Mouse (Mus musculus): ENCODE results near the gene Ube2d1. TPM values are rescaled to one million over a fixed set of nuclear protein-coding genes. Genes with fewer than 3 reads are reported as not detected.

Ube2d1 gene
- 104 TPM in 2 replicates for polyA plus RNA-seq (2012; rRNA removed)

- Histone ChIP-seq H3K4me3 (ENCODE audit: insufficient read depth, low read length) (peak within 1 kb of the TSS; percentile 80), H3K27ac (ENCODE audit: insufficient read depth, low read length) (peak within 1 kb of the TSS; percentile 86; the same call in 1 of the 2 replicates), H3K4me1 (ENCODE audit: control insufficient read depth, insufficient read depth, low read length) (peaks cover 6% of the 10 kb centered on the region; the same call in 1 of the 2 replicates)
- TF ChIP-seq CTCF (IDR thresholded peaks at IDR 0.05; ENCODE audit: extremely low read depth, insufficient read depth, low read length) (no peak), POLR2A (IDR thresholded peaks at IDR 0.05; ENCODE audit: extremely low read depth, insufficient read depth, low read length) (peak; percentile 62)
Observed at GRCm38 (mm10) chr10:71285126-71285580, at the start of gene Ube2d1. Ube2d1 (minus strand) TSS chr10:71285262.

GRCm38 (mm10) chr10:71332859-71333258 lies 47.8 kb upstream of the Ube2d1 start:
- Histone ChIP-seq H3K4me1 (ENCODE audit: control insufficient read depth, insufficient read depth, low read length) (no peaks in the 10 kb centered on the region; the same call in 1 of the 2 replicates), H3K27ac (ENCODE audit: insufficient read depth, low read length) (no peak overlapping the region), H3K4me3 (ENCODE audit: insufficient read depth, low read length) (no peak overlapping the region)
- TF ChIP-seq CTCF (IDR thresholded peaks at IDR 0.05; ENCODE audit: extremely low read depth, insufficient read depth, low read length) (no peak), POLR2A (IDR thresholded peaks at IDR 0.05; ENCODE audit: extremely low read depth, insufficient read depth, low read length) (no peak)

DNA sequence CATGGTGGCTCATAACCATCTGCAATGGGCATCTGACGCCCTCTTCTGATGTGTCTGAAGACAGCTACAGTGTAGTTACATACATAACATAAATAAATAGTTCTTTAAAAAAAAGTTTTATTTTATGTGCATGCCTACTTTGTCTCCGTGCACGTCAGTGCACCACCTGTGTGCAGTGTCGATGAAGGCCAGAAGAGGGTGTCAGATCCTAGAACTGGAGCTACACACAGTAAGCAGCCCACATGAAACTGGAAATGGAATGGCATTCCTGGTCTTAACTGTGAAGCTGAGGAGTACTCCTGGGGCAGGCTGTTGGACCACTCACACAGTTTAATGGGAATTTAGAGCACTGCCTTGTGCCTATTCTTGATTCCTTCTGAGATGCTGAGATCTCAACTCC lies 47.3 kb upstream of the Ube2d1 start:
- Histone ChIP-seq H3K4me1 (ENCODE audit: control insufficient read depth, insufficient read depth, low read length) (no peaks in the 10 kb centered on the region; the same call in 1 of the 2 replicates), H3K27ac (ENCODE audit: insufficient read depth, low read length) (no peak overlapping the region), H3K4me3 (ENCODE audit: insufficient read depth, low read length) (no peak overlapping the region)
- TF ChIP-seq CTCF (IDR thresholded peaks at IDR 0.05; ENCODE audit: extremely low read depth, insufficient read depth, low read length) (peak; percentile 28; the same call in 1 of the 2 replicates), POLR2A (IDR thresholded peaks at IDR 0.05; ENCODE audit: extremely low read depth, insufficient read depth, low read length) (no peak)

DNA sequence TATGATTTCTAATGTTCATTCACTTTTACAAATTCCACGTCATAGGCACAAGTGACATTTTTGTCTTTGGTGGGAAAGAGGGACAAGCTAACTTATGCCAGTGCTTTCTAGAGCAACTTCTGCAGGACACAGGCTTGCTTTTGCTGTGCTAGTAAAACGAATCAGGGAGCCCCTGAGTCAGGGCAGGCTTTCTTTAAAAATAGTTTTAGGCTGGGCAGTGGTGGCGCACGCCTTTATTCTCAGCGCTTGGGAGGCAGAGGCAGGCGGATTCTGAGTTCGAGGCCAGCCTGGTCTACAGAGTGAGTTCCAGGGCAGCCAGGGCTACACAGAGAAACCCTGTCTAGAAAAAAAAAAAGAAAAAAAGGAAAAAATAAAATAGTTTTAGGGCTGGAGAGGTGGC lies 46.8 kb upstream of the Ube2d1 start:
- no peak overlapping the region for H3K4me3 ChIP-seq (ENCODE audit: insufficient read depth, low read length)
- H3K27ac ChIP-seq (ENCODE audit: insufficient read depth, low read length) = no peak overlapping the region
- TF ChIP-seq POLR2A (IDR thresholded peaks at IDR 0.05; ENCODE audit: extremely low read depth, insufficient read depth, low read length) = no peak
- no peak for TF ChIP-seq CTCF (IDR thresholded peaks at IDR 0.05; ENCODE audit: extremely low read depth, insufficient read depth, low read length)

DNA sequence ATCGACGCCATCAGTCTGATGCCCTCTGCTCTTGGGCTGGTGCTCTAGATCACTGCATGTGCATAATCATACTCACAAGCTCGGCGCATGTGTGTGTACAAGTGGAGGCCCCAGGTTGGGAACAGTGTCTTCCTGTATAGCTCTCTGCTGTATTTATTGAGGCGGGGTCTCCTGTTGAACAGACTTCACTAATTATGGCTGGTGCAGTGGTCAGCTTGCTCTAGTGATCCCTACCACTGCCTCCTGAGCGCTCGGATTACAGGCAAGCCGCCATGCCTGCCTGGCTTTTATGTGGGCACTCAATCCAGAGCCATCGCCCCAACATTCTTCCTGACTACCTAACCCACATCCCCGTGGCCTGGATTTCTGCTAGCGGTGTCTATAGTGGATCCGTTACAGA lies 45.0 kb upstream of the Ube2d1 start:
- TF ChIP-seq CTCF (IDR thresholded peaks at IDR 0.05; ENCODE audit: extremely low read depth, insufficient read depth, low read length) (no peak), POLR2A (IDR thresholded peaks at IDR 0.05; ENCODE audit: extremely low read depth, insufficient read depth, low read length) (no peak)
- Histone ChIP-seq H3K27ac (ENCODE audit: insufficient read depth, low read length) (no peak overlapping the region), H3K4me1 (ENCODE audit: control insufficient read depth, insufficient read depth, low read length) (no peaks in the 10 kb centered on the region; the same call in 1 of the 2 replicates), H3K4me3 (ENCODE audit: insufficient read depth, low read length) (no peak overlapping the region)

More for the DNA sequence above, 46.8 kb upstream of the Ube2d1 start:
- H3K4me1 ChIP-seq (ENCODE audit: control insufficient read depth, insufficient read depth, low read length) = no peaks in the 10 kb centered on the region; the same call in 1 of the 2 replicates

DNA sequence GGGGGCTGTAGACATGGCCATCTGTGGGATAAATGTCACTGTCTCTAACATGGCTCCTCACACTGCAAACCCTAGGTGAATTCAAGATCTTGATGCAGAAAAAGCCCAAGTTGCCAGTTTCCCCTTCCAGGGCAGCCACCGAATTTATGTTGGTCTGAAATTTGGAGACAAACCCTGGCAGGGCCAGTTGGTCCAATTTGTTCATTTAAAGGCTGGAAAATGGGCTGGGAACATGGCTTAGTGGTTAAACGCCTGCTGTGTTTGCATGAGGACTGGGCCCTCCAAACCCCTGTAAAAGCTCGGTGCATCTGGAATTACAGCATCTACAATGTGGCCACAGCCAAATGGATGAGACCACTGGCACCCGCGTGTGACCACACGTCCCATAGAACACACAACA lies 44.2 kb upstream of the Ube2d1 start:
- TF ChIP-seq CTCF (IDR thresholded peaks at IDR 0.05; ENCODE audit: extremely low read depth, insufficient read depth, low read length) (no peak), POLR2A (IDR thresholded peaks at IDR 0.05; ENCODE audit: extremely low read depth, insufficient read depth, low read length) (no peak)
- Histone ChIP-seq H3K27ac (ENCODE audit: insufficient read depth, low read length) (no peak overlapping the region), H3K4me1 (ENCODE audit: control insufficient read depth, insufficient read depth, low read length) (no peaks in the 10 kb centered on the region; the same call in 1 of the 2 replicates), H3K4me3 (ENCODE audit: insufficient read depth, low read length) (no peak overlapping the region)

GRCm38 (mm10) chr10:71328870-71329269 lies 43.8 kb upstream of the Ube2d1 start:
- Histone ChIP-seq H3K27ac (ENCODE audit: insufficient read depth, low read length) (no peak overlapping the region), H3K4me1 (ENCODE audit: control insufficient read depth, insufficient read depth, low read length) (no peaks in the 10 kb centered on the region; the same call in 1 of the 2 replicates), H3K4me3 (ENCODE audit: insufficient read depth, low read length) (no peak overlapping the region)
- TF ChIP-seq POLR2A (IDR thresholded peaks at IDR 0.05; ENCODE audit: extremely low read depth, insufficient read depth, low read length) = no peak
- TF ChIP-seq CTCF (IDR thresholded peaks at IDR 0.05; ENCODE audit: extremely low read depth, insufficient read depth, low read length) = no peak

- TF ChIP-seq POLR2A (IDR thresholded peaks at IDR 0.05; ENCODE audit: extremely low read depth, insufficient read depth, low read length) = no peak
- Histone ChIP-seq H3K27ac (ENCODE audit: insufficient read depth, low read length) (no peak overlapping the region), H3K4me3 (ENCODE audit: insufficient read depth, low read length) (no peak overlapping the region), H3K4me1 (ENCODE audit: control insufficient read depth, insufficient read depth, low read length) (no peaks in the 10 kb centered on the region; the same call in 1 of the 2 replicates)
Observed at GRCm38 (mm10) chr10:71328382-71328781, 43.3 kb upstream of the Ube2d1 start.

- Histone ChIP-seq H3K4me3 (ENCODE audit: insufficient read depth, low read length) (no peak overlapping the region), H3K27ac (ENCODE audit: insufficient read depth, low read length) (no peak overlapping the region), H3K4me1 (ENCODE audit: control insufficient read depth, insufficient read depth, low read length) (no peaks in the 10 kb centered on the region)
- TF ChIP-seq CTCF (IDR thresholded peaks at IDR 0.05; ENCODE audit: extremely low read depth, insufficient read depth, low read length) = no peak
Observed at GRCm38 (mm10) chr10:71327386-71327785, 42.3 kb upstream of the Ube2d1 start.

- no peaks in the 10 kb centered on the region for H3K4me1 ChIP-seq (ENCODE audit: control insufficient read depth, insufficient read depth, low read length)
- TF ChIP-seq POLR2A (IDR thresholded peaks at IDR 0.05; ENCODE audit: extremely low read depth, insufficient read depth, low read length) (no peak), CTCF (IDR thresholded peaks at IDR 0.05; ENCODE audit: extremely low read depth, insufficient read depth, low read length) (peak; percentile 95)
- no peak overlapping the region for H3K27ac ChIP-seq (ENCODE audit: insufficient read depth, low read length)
- H3K4me3 ChIP-seq (ENCODE audit: insufficient read depth, low read length) = no peak overlapping the region
Observed at GRCm38 (mm10) chr10:71326789-71327188, 41.7 kb upstream of the Ube2d1 start.
